Mouse (Mus musculus) hindbrain, embryonic 11.5 days (tissue): ENCODE measurements around the gene Dnajb6. TPM values are rescaled to one million over a fixed set of nuclear protein-coding genes. Genes with fewer than 3 reads are reported as not detected.
"Not testable (repeated sequence)": the region's sequence is repeated elsewhere in the genome, so short reads cannot be mapped to it uniquely, and the experiment has no call there.

Source experiments
- ATAC-seq: fragments of 200-750 bp; cut with Nextera tagmentation; 2 replicates; pipeline ENCODE4 v1.8.0; 2017; ENCODE audit warnings: mild to moderate bottlenecking, moderate TSS enrichment, moderate library complexity; ENCODE audit not compliant: low FRiP score
- DNase-seq: peaks from one replicate; pipeline ENCODE4 v3.0.0-alpha.2; 2015; ENCODE audit warnings: low spot score
- H3K27ac ChIP-seq: fragments of 300-500 bp; sonication (generic); 2 replicates; pipeline ENCODE4 v1.5.1; 2014; ENCODE audit warnings: mild to moderate bottlenecking, low read depth, low read length
- H3K27me3 ChIP-seq: fragments of 300-500 bp; sonication (generic); 2 replicates; pipeline ENCODE4 v1.6.1; 2014; ENCODE audit warnings: mild to moderate bottlenecking, low read length, moderate library complexity, mixed read lengths; ENCODE audit not compliant: control insufficient read depth, insufficient read depth
- H3K36me3 ChIP-seq: fragments of 300-500 bp; sonication (generic); 2 replicates; pipeline ENCODE4 v1.6.1; 2014; ENCODE audit warnings: mild to moderate bottlenecking, low read length, moderate library complexity, mixed read lengths; ENCODE audit not compliant: control insufficient read depth, insufficient read depth
- H3K4me1 ChIP-seq: fragments of 300-500 bp; sonication (generic); replicated peaks from 2 replicates; pipeline ENCODE4 v1.6.1; 2014; ENCODE audit warnings: low read length, mixed read lengths; ENCODE audit not compliant: control insufficient read depth, insufficient read depth
- H3K4me2 ChIP-seq: fragments of 300-500 bp; sonication (generic); replicated peaks from 2 replicates; pipeline ENCODE4 v1.6.1; 2014; ENCODE audit warnings: mild to moderate bottlenecking, low read depth, low read length
- H3K4me3 ChIP-seq: fragments of 300-500 bp; sonication (generic); 2 replicates; pipeline ENCODE4 v1.5.1; 2014; ENCODE audit warnings: low read depth, low read length
- H3K9ac ChIP-seq: fragments of 300-500 bp; sonication (generic); 2 replicates; pipeline ENCODE4 v1.6.1; 2014; ENCODE audit warnings: low read depth, low read length
- H3K9me3 ChIP-seq: fragments of 300-500 bp; sonication (generic); 2 replicates; pipeline ENCODE4 v1.6.1; 2016; ENCODE audit warnings: low read length; ENCODE audit not compliant: control insufficient read depth
- WGBS: fragments of 180-500 bp; shearing (Covaris S2); extraction: QIAGEN DNeasy Blood & Tissue Kit; methylation state at CpG from one replicate; pipeline ENCODE4 v1.1.7; 2014; 5-methylcytosine and 5-hydroxymethylcytosine counted together
- polyA plus RNA-seq: library from polyadenylated mRNA; unstranded; fragments of >200 nt; fragmentation: Nextera tagmentation; extraction: Ambion mirVana; gene quantifications from 2 replicates; pipeline ENCODE4 v1.2.1, GENCODE M21; 2014

Dnajb6 gene
- polyA plus RNA-seq, 1 experiment from 2014 or later, result 231 TPM

GRCm38 (mm10) chr5:29721159-29721558 lies 14.3 kb upstream of the Dnajb6 start:
- no peaks in the 10 kb centered on the region for H3K36me3 ChIP-seq
- ATAC-seq (no peak), DNase-seq (no peak)
- no peak overlapping the region for H3K9ac ChIP-seq
- no peaks in the 10 kb centered on the region for H3K9me3 ChIP-seq
- 24% methylated on average over 1 of the region's 1 CpGs for WGBS
- H3K4me2 ChIP-seq, result no peak overlapping the region
- H3K4me3 ChIP-seq, result no peak overlapping the region
- H3K4me1 ChIP-seq, result no peaks in the 10 kb centered on the region
- no peaks in the 10 kb centered on the region for H3K27me3 ChIP-seq
- no peak overlapping the region for H3K27ac ChIP-seq

DNA sequence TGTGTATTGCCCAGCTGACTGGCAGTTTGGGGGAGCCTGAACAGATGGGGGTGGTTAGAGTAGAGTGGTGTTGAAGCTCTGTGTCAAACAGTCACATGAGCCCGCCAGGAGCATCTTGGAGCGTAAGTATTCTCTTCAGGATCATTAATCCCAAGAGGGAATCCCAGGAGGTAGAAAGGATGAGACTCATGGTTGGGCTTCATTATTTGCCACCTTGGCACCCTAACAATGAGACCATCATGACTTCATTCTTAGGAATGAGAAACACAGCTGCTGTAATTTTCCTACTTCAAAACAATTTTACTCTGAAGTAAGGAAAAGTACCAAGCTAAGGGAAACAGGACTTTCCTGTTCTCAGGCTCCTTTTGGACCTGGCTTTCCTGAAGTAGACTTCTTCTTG lies 10.1 kb upstream of the Dnajb6 start:
- WGBS, result 90% methylated on average over 2 of the region's 2 CpGs
- H3K36me3 ChIP-seq, result no peaks in the 10 kb centered on the region
- H3K27me3 ChIP-seq, result no peaks in the 10 kb centered on the region
- H3K4me3 ChIP-seq, result no peak overlapping the region
- no peak overlapping the region for H3K4me2 ChIP-seq
- no peaks in the 10 kb centered on the region for H3K4me1 ChIP-seq
- ATAC-seq, result no peak
- H3K27ac ChIP-seq, result no peak overlapping the region
- no peak overlapping the region for H3K9ac ChIP-seq
- H3K9me3 ChIP-seq, result no peaks in the 10 kb centered on the region
- DNase-seq, result no peak

GRCm38 (mm10) chr5:29726070-29726469 lies 9.4 kb upstream of the Dnajb6 start:
- not testable (repeated sequence) for H3K9me3 ChIP-seq, ATAC-seq

GRCm38 (mm10) chr5:29734831-29735510 lies 517 bp upstream of the Dnajb6 start:
- ATAC-seq, result no peak
- Histone ChIP-seq H3K9ac (peak overlapping the region; percentile 74), H3K4me1 (no peaks in the 10 kb centered on the region), H3K27me3 (no peaks in the 10 kb centered on the region), H3K27ac (peak overlapping the region; percentile 94), H3K9me3 (no peaks in the 10 kb centered on the region), H3K4me2 (peak overlapping the region; percentile 83), H3K36me3 (no peaks in the 10 kb centered on the region), H3K4me3 (peak overlapping the region; percentile 98)
- 55% methylated on average over 6 of the region's 6 CpGs for WGBS
- peak; percentile 2 for DNase-seq

More at GRCm38 (mm10) chr5:29726070-29726469, 9.4 kb upstream of the Dnajb6 start:
- not testable (repeated sequence) for H3K4me3 ChIP-seq, H3K4me1 ChIP-seq, H3K36me3 ChIP-seq, DNase-seq, H3K27me3 ChIP-seq, H3K4me2 ChIP-seq, H3K9ac ChIP-seq, H3K27ac ChIP-seq
- WGBS, result 83% methylated on average over 5 of the region's 5 CpGs

DNA sequence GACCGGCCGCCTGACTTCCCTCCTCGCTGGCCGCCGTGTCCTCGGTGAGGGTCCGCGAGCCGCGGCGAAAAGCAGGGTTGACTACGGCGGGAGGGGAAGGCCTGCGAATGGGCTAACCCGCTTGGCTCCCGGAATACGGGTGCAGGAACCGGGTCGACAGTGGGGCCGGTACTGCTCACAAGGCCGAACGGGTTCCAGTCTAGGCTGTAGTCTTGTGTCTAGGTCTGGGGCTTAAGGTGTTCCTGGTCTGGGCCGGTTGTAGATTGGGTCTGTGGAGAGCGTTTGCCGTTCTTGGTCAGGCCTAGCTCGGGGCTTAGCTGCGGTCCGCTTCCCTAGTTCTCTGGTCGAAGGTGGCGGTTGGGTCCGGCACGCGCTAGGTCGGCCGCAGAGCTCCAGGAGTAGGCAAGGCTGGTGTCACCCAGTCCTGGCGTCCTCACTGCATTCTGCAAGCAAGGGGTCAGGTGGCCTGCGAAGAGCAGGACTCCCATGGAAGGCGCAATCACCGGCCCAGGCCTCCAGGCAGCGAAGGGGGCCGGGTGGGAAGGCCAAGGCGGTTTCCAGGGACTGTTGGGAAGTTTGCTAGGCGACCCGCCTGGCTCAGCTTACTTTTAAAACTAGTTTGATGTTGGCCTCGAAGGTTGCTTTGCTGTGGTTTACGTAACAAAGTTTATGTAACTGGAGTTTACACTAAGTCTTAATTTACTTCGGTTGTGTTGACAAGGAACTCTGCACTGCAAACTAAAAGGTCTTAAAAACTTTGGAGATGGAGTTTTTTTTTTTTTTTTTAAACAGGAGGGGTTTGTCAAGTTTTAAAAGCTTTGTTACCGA lies 799 bp downstream of the Dnajb6 start:
- H3K9me3 ChIP-seq, result no peaks in the 10 kb centered on the region
- peak overlapping the region; percentile 94 for H3K27ac ChIP-seq
- peak overlapping the region; percentile 74 for H3K9ac ChIP-seq
- DNase-seq (peak; percentile 71), ATAC-seq (no peak; the same call in 1 of the 2 replicates)
- no peaks in the 10 kb centered on the region for H3K4me1 ChIP-seq
- 2% methylated on average over 28 of the region's 48 CpGs for WGBS
- peak overlapping the region; percentile 83 for H3K4me2 ChIP-seq
- peak overlapping the region; percentile 98 for H3K4me3 ChIP-seq
- no peaks in the 10 kb centered on the region for H3K27me3 ChIP-seq
- H3K36me3 ChIP-seq, result no peaks in the 10 kb centered on the region

DNA sequence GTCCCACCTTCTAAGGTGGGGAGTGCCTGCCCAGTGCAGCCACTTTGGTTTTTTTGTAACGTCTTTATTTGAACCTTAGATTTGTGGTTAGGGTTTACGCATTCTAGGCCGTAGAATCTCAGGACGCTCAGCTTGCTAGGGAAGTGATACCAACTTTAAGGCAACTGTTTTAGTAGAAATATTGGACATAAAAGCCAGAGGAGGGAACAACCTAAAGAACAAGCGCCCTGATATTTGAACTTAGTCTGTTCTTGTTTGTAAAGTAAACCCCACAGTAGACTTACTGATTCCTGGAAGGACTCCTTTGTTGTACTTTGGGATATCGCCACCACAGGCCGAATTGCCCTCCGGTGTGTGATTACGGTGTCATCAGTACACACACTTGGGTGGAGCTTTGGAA lies 1.5 kb downstream of the Dnajb6 start:
- no peak for ATAC-seq
- no peak overlapping the region for H3K27ac ChIP-seq
- DNase-seq, result peak; percentile 3

GRCm38 (mm10) chr5:29737471-29737870 lies 2.0 kb downstream of the Dnajb6 start:
- ATAC-seq, result no peak
- WGBS, result 93% methylated on average over 5 of the region's 5 CpGs
- Histone ChIP-seq H3K27me3 (no peaks in the 10 kb centered on the region), H3K9ac (no peak overlapping the region), H3K4me2 (peak overlapping the region; percentile 83; the same call in 1 of the 2 replicates), H3K36me3 (no peaks in the 10 kb centered on the region), H3K27ac (no peak overlapping the region), H3K4me3 (no peak overlapping the region), H3K9me3 (no peaks in the 10 kb centered on the region), H3K4me1 (no peaks in the 10 kb centered on the region)
- DNase-seq, result no peak

More for the DNA sequence above, 1.5 kb downstream of the Dnajb6 start:
- no peaks in the 10 kb centered on the region for H3K36me3 ChIP-seq
- H3K4me3 ChIP-seq, result peak overlapping the region; percentile 98
- no peaks in the 10 kb centered on the region for H3K27me3 ChIP-seq
- peak overlapping the region; percentile 74 for H3K9ac ChIP-seq
- no peaks in the 10 kb centered on the region for H3K4me1 ChIP-seq
- no peaks in the 10 kb centered on the region for H3K9me3 ChIP-seq
- WGBS, result 63% methylated on average over 9 of the region's 9 CpGs
- peak overlapping the region; percentile 83 for H3K4me2 ChIP-seq

- DNase-seq, result no peak
- 91% methylated on average over 4 of the region's 4 CpGs for WGBS
- no peaks in the 10 kb centered on the region for H3K4me1 ChIP-seq
- H3K4me2 ChIP-seq, result no peak overlapping the region
- ATAC-seq, result no peak
- H3K9ac ChIP-seq, result no peak overlapping the region
- no peaks in the 10 kb centered on the region for H3K9me3 ChIP-seq
- H3K4me3 ChIP-seq, result no peak overlapping the region
- no peaks in the 10 kb centered on the region for H3K36me3 ChIP-seq
- H3K27ac ChIP-seq, result no peak overlapping the region
- H3K27me3 ChIP-seq, result no peaks in the 10 kb centered on the region
Measured at GRCm38 (mm10) chr5:29738076-29738475, 2.6 kb downstream of the Dnajb6 start.
